ENCODE assay signal across 27 mouse cellular contexts in the genomic region with DNA sequence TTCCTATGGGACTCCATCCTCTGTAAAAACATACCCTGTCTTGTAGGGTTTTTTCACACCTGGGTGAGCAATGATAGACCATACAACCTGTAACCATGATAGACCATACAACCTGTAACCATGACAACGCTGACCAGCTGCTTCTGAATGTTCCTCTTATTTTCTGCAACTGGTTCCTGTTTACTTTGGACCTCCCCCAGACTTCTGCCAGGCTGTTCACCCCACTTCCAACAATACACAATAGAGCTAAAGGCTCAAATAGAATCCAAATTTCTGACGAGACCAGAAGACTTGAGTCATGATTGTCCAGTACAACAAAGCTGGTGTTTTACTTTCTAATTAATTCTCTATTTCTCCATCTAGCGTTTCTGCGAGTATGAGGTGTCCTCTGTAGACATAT. TPM values are rescaled to one million over a fixed set of nuclear protein-coding genes. Genes with fewer than 3 reads are reported as not detected.
DNase-seq lines count a peak whose midpoint lies in the region; ATAC-seq lines count a peak whose summit lies in the region.
"Had no signal": no experiment of that assay in that cellular context is flagged by ENCODE, and none has a peak within 500 bp of the region (broad histone marks: within the 10 kb centered on the region; RNA-seq: fewer than 3 reads in every experiment).

No protein-coding gene starts in this region.

- WGBS in forebrain, embryonic 14.5 days: 58% methylated on average over 4 of the region's 4 CpGs

- H3K9ac ChIP-seq in forebrain, embryonic 14.5 days (ENCODE audit: low read length): no peak overlapping the region
- H3K9ac ChIP-seq: embryonic facial prominence, embryonic 12.5 days; heart, embryonic 13.5 days; hindbrain, embryonic 14.5 days; liver, embryonic 12.5 days; liver, postnatal 0 days; midbrain, embryonic 12.5 days; neural tube, embryonic 13.5 days had no signal

- H3K27me3 ChIP-seq in forebrain, embryonic 14.5 days (replicated peaks; ENCODE audit: control insufficient read depth, insufficient read depth, low read length): no peaks in the 10 kb centered on the region
- H3K27me3 ChIP-seq: embryonic facial prominence, embryonic 12.5 days; heart, embryonic 13.5 days; liver, embryonic 12.5 days; midbrain, embryonic 12.5 days; neural tube, embryonic 13.5 days had no signal

- no peak for DNase-seq in frontal cortex, adult 2 months (ENCODE audit: extremely low spot score in 1 of 2, low spot score in 1 of 2)
- DNase-seq in layer of hippocampus, adult 9-11 months: peak; percentile 68
- no peak for DNase-seq in layer of hippocampus, postnatal 25 days (ENCODE audit: extremely low spot score in 1 of 2, low spot score in 1 of 2)
- DNase-seq in forebrain, embryonic 14.5 days (ENCODE audit: low spot score): no peak
- DNase-seq in thymus, postnatal 10 days (ENCODE audit: low spot score in 2 of 2): no peak
- DNase-seq: adrenal gland, adult 8-10 months; cerebellum, adult 11 months; cerebellum, adult 9-11 months; embryo, embryonic 11 days; gastrocnemius, postnatal 36 days; heart, adult 2 months; heart, postnatal 10 days; kidney, adult 18-20 months; kidney, postnatal 36 days; liver, postnatal 0 days; lung, postnatal 36 days; thymus, adult 2 months; thymus, postnatal 4 days had no signal

- H3K27ac ChIP-seq in forebrain, embryonic 14.5 days (ENCODE audit: low read depth, low read length): 0 out of 2 replicates have a peak overlapping the region, but pooled peaks have one; percentile 90
- H3K27ac ChIP-seq: embryonic facial prominence, embryonic 12.5 days; heart, adult 2 months; heart, embryonic 13.5 days; hindbrain, embryonic 14.5 days; liver, embryonic 12.5 days; midbrain, embryonic 12.5 days had no signal

- no peak overlapping the region for H3K4me3 ChIP-seq in forebrain, embryonic 14.5 days (ENCODE audit: low read depth, low read length)
- H3K4me3 ChIP-seq: embryonic facial prominence, embryonic 12.5 days; heart, adult 2 months; heart, embryonic 13.5 days; liver, embryonic 12.5 days; midbrain, embryonic 12.5 days; neural tube, embryonic 13.5 days had no signal

- peak; percentile 41; the same call in 1 of the 2 replicates for ATAC-seq in frontal cortex, adult (ENCODE audit: low TSS enrichment)
- no peak for ATAC-seq in forebrain, embryonic 14.5 days
- no peak for ATAC-seq in activated CD4-positive, CD25-positive, alpha-beta regulatory T cell, adult 4 months
- ATAC-seq: CD4-positive, CD25-positive, alpha-beta regulatory T cell, adult 4 months; liver, embryonic 12.5 days; liver, postnatal 0 days had no signal

- no peaks in the 10 kb centered on the region for H3K36me3 ChIP-seq in forebrain, embryonic 14.5 days (ENCODE audit: control insufficient read depth, insufficient read depth, low read length)
- H3K36me3 ChIP-seq: embryonic facial prominence, embryonic 12.5 days; heart, embryonic 13.5 days; liver, embryonic 12.5 days; midbrain, embryonic 12.5 days; neural tube, embryonic 13.5 days had no signal

- no peaks in the 10 kb centered on the region for H3K9me3 ChIP-seq in forebrain, embryonic 14.5 days (replicated peaks; ENCODE audit: control insufficient read depth, low read length)
- H3K9me3 ChIP-seq: embryonic facial prominence, embryonic 12.5 days; heart, embryonic 13.5 days; liver, embryonic 12.5 days; midbrain, embryonic 12.5 days; neural tube, embryonic 13.5 days had no signal

- peaks cover 32% of the 10 kb centered on the region for H3K4me1 ChIP-seq in forebrain, embryonic 14.5 days (ENCODE audit: control insufficient read depth, insufficient read depth, low read length)
- H3K4me1 ChIP-seq: liver, embryonic 12.5 days had no signal

- H3K4me2 ChIP-seq in forebrain, embryonic 14.5 days (ENCODE audit: low read length): no peak overlapping the region
- H3K4me2 ChIP-seq: embryonic facial prominence, embryonic 12.5 days; heart, embryonic 13.5 days; hindbrain, embryonic 14.5 days; liver, embryonic 12.5 days; midbrain, embryonic 12.5 days; neural tube, embryonic 13.5 days had no signal

RNA-seq across cellular contexts. Expression of a gene that starts 23.8 kb away (rescaled TPM):
- 28.1 and 31.1 TPM in 2 replicates for polyA plus RNA-seq in frontal cortex, adult 2 months (2012; rRNA removed)
- 10 to 100 TPM; 18.7 to 25.4 TPM for total RNA-seq in layer of hippocampus, postnatal 25 days (2021)
- polyA plus RNA-seq in forebrain, embryonic 14.5 days (2014; fragmentation: Nextera tagmentation; extraction: Ambion mirVana): 48.3 and 61.8 TPM in 2 replicates
- under 1 TPM; 0.19 to 0.33 TPM for polyA plus RNA-seq in activated CD4-positive, CD25-positive, alpha-beta regulatory T cell, adult 4 months (2017; shearing (Covaris generic))

Comparison
In these comparisons a context has a peak if more than half of its experiments do, and no peak if none do; other contexts are left out.
1. RNA of a gene that starts 23.8 kb away (polyA plus RNA-seq): 48.3 to 61.8 TPM in forebrain, embryonic 14.5 days and 28.1 to 31.1 TPM in frontal cortex, adult 2 months; 0.19 to 0.33 TPM in activated CD4-positive, CD25-positive, alpha-beta regulatory T cell, adult 4 months; every median in the first group is over 10 times any median in the second.